Mouse (Mus musculus): ENCODE results near the gene Slc22a26. TPM values are rescaled to one million over a fixed set of nuclear protein-coding genes. Genes with fewer than 3 reads are reported as not detected.
"Not testable (repeated sequence)": the region's sequence is repeated elsewhere in the genome, so short reads cannot be mapped to it uniquely, and the experiment has no call there.

Slc22a26 gene
- not detected for total RNA-seq (2021)

- DNase-seq, result no peak
- intact Hi-C loops (cut with DNase I), result no loop called here
Measured at GRCm38 (mm10) chr19:7802571-7802970, at the start of gene Slc22a26. Gene Slc22a26 (minus strand): TSS chr19:7802667.

GRCm38 (mm10) chr19:7829851-7830250 lies 27.4 kb upstream of the Slc22a26 start:
- intact Hi-C loops (cut with DNase I), result no loop called here

GRCm38 (mm10) chr19:7790571-7790970 lies 11.9 kb downstream of the Slc22a26 start:
- intact Hi-C loops (cut with DNase I), result no loop called here
- DNase-seq, result no peak

More at GRCm38 (mm10) chr19:7829851-7830250, 27.4 kb upstream of the Slc22a26 start:
- DNase-seq, result no peak

- no peak for DNase-seq
Measured at GRCm38 (mm10) chr19:7775306-7775705, 27.2 kb downstream of the Slc22a26 start.

GRCm38 (mm10) chr19:7766124-7766523 lies 36.3 kb downstream of the Slc22a26 start:
- intact Hi-C loops (cut with DNase I), result no loop called here
- DNase-seq, result no peak

More at GRCm38 (mm10) chr19:7775306-7775705, 27.2 kb downstream of the Slc22a26 start:
- intact Hi-C loops (cut with DNase I), result no loop called here

GRCm38 (mm10) chr19:7765599-7765998 lies 36.9 kb downstream of the Slc22a26 start:
- intact Hi-C loops (cut with DNase I), result no loop called here
- DNase-seq, result no peak

DNA sequence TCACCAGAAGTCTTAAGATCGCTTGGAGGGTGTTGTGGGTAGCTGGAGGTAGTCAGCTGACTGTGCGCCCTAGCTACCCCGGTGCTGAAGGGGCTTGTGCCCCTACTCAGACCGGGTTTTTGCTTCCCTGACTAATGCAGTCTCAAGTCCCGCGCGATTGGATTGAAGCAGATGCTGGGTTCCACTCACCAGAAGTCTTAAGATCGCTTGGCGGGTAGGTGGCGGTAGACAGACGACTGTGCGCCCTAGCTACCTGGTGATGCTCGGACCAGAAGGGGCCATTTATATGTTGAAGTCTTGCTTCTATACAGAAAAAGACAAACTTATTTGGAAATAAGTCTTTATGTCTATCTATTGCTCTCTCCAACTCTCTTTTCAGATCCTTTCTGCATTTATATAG lies 49.1 kb downstream of the Slc22a26 start:
- DNase-seq; intact Hi-C loops (cut with DNase I): not testable (repeated sequence)

Other genes with a start within 250 kb of the Slc22a26 start
- gene Pla2g16, start 245.2 kb downstream of the Slc22a26 start, total RNA-seq (2021), result 1 to 10 TPM; 5.5 to 5.6 TPM
- gene Lgals12, start 195.5 kb downstream of the Slc22a26 start, total RNA-seq (2021), result under 1 TPM; 0.38 to 0.64 TPM
- not detected for gene Hrasls5, start 190.1 kb downstream of the Slc22a26 start, total RNA-seq (2021)
- not detected for gene Slc22a19, start 91.4 kb downstream of the Slc22a26 start, total RNA-seq (2021)
- gene Slc22a27, start 163.4 kb upstream of the Slc22a26 start, total RNA-seq (2021), result not detected

All from left cerebral cortex, postnatal 4 days (tissue).